Comparison of ENCODE assay signal across 14 mouse cellular contexts in the genomic region with DNA sequence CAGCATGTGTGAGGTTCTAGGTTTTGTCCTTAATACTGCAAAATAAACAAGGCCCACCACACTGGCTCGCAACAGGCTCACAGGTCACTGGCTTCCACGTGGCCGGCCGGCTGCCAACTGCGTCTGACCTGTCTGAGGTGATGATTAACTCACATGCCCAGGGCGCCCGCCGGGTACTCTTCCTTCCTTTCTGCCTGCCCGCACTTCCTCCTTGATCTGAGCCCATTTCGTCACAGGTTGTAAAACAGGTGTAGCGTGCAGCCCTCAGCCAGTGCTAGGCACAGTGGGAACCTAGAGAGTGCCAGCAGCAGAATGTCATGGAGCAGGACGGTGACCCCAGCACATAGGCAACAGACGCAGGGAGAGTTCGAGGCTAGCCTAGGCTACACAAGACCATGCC. TPM values are rescaled to one million over a fixed set of nuclear protein-coding genes. Genes with fewer than 3 reads are reported as not detected.
DNase-seq lines count a peak whose midpoint lies in the region; ATAC-seq and TF ChIP-seq lines count a peak whose summit lies in the region.
"Had no signal": no experiment of that assay in that cellular context is flagged by ENCODE, and none has a peak within 500 bp of the region (broad histone marks: within the 10 kb centered on the region; RNA-seq: fewer than 3 reads in every experiment).

No protein-coding gene starts in this region.

- H3K27ac ChIP-seq in kidney, embryonic 14.5 days (ENCODE audit: low read depth, low read length), result no peak overlapping the region
- no peak overlapping the region for H3K27ac ChIP-seq in lung, embryonic 16.5 days (ENCODE audit: low read length)
- H3K27ac ChIP-seq in midbrain, embryonic 13.5 days, result no peak overlapping the region
- H3K27ac ChIP-seq: embryonic facial prominence, embryonic 12.5 days; heart, embryonic 10.5 days; hindbrain, embryonic 13.5 days; lung, embryonic 15.5 days had no signal

- POLR2A ChIA-PET in Patski (lab: Charles Lee), result no interaction called here

- ATAC-seq in Patski, result peak; percentile 60
- ATAC-seq in kidney, embryonic 14.5 days (ENCODE audit: low FRiP score, low TSS enrichment), result peak; percentile 56
- ATAC-seq in lung, embryonic 16.5 days (ENCODE audit: low read depth), result peak; percentile 51; the same call in 1 of the 2 replicates
- ATAC-seq in midbrain, embryonic 13.5 days, result no peak
- no peak for ATAC-seq in erythroblast, adult 5-6 weeks (replicated peaks; ENCODE audit: low FRiP score, poor library complexity, severe bottlenecking)
- ATAC-seq: forebrain, embryonic 16.5 days had no signal

- in situ Hi-C loops in Patski (cut with MboI; ENCODE audit: low pct_unique_long_range_greater_than_20kb), result no loop called here

- no peak overlapping the region for H3K4me3 ChIP-seq in kidney, embryonic 14.5 days (ENCODE audit: low read length)
- H3K4me3 ChIP-seq in lung, embryonic 16.5 days (ENCODE audit: low read length), result no peak overlapping the region
- no peak overlapping the region for H3K4me3 ChIP-seq in midbrain, embryonic 13.5 days (replicated peaks)
- H3K4me3 ChIP-seq: embryonic facial prominence, embryonic 12.5 days; heart, embryonic 10.5 days; hindbrain, embryonic 13.5 days; lung, embryonic 15.5 days had no signal

- DNase-seq in Patski (ENCODE audit: low read depth, low spot score), result no peak
- peak; percentile 59 to 77 for DNase-seq in cerebellum, postnatal 25 days
- no peak for DNase-seq in adrenal gland, adult (ENCODE audit: inconsistent age in 2 of 2, low spot score in 1 of 2)
- DNase-seq in layer of hippocampus, adult 18-20 months (ENCODE audit: low spot score in 2 of 2), result no peak

- no peak overlapping the region for H3K9ac ChIP-seq in kidney, embryonic 14.5 days (ENCODE audit: low read depth, low read length)
- no peak overlapping the region for H3K9ac ChIP-seq in lung, embryonic 16.5 days (ENCODE audit: low read length)
- no peak overlapping the region for H3K9ac ChIP-seq in midbrain, embryonic 13.5 days (replicated peaks)
- H3K9ac ChIP-seq: embryonic facial prominence, embryonic 12.5 days; hindbrain, embryonic 13.5 days; lung, embryonic 15.5 days had no signal

- TF ChIP-seq CTCF in Patski (IDR thresholded peaks at IDR 0.05), result no peak

- no peak overlapping the region for H3K4me2 ChIP-seq in kidney, embryonic 14.5 days (replicated peaks; ENCODE audit: low read depth, low read length)
- H3K4me2 ChIP-seq in lung, embryonic 16.5 days (ENCODE audit: low read depth, low read length), result no peak overlapping the region
- no peak overlapping the region for H3K4me2 ChIP-seq in midbrain, embryonic 13.5 days (replicated peaks)
- H3K4me2 ChIP-seq: embryonic facial prominence, embryonic 12.5 days; hindbrain, embryonic 13.5 days; lung, embryonic 15.5 days had no signal

- H3K4me1 ChIP-seq in kidney, embryonic 14.5 days (ENCODE audit: control insufficient read depth, insufficient read depth, low read length), result peaks cover 5% of the 10 kb centered on the region; the same call in 1 of the 2 replicates
- H3K4me1 ChIP-seq in lung, embryonic 16.5 days (replicated peaks; ENCODE audit: control insufficient read depth, insufficient read depth, low read length), result no peaks in the 10 kb centered on the region
- peaks cover 29% of the 10 kb centered on the region for H3K4me1 ChIP-seq in midbrain, embryonic 13.5 days (replicated peaks)
- H3K4me1 ChIP-seq: lung, embryonic 15.5 days had no signal

- no peaks in the 10 kb centered on the region for H3K27me3 ChIP-seq in Patski
- no peaks in the 10 kb centered on the region for H3K27me3 ChIP-seq in kidney, embryonic 14.5 days (ENCODE audit: control insufficient read depth, insufficient read depth, low read length)
- H3K27me3 ChIP-seq in lung, embryonic 16.5 days (ENCODE audit: control insufficient read depth, insufficient read depth, low read depth, low read length), result no peaks in the 10 kb centered on the region
- no peaks in the 10 kb centered on the region for H3K27me3 ChIP-seq in midbrain, embryonic 13.5 days
- H3K27me3 ChIP-seq: embryonic facial prominence, embryonic 12.5 days; hindbrain, embryonic 13.5 days; lung, embryonic 15.5 days had no signal

- WGBS in kidney, embryonic 14.5 days, result 48% methylated on average over 14 of the region's 14 CpGs
- WGBS in lung, embryonic 16.5 days, result 57% methylated on average over 14 of the region's 14 CpGs
- 94% methylated on average over 14 of the region's 14 CpGs for WGBS in midbrain, embryonic 13.5 days

- CTCF ChIA-PET in Patski (lab: Charles Lee), result no interaction called here

- no peaks in the 10 kb centered on the region; the same call in 1 of the 2 replicates for H3K9me3 ChIP-seq in kidney, embryonic 14.5 days (ENCODE audit: control insufficient read depth, low read length)
- no peaks in the 10 kb centered on the region for H3K9me3 ChIP-seq in lung, embryonic 16.5 days (ENCODE audit: control insufficient read depth, low read length)
- H3K9me3 ChIP-seq in midbrain, embryonic 13.5 days, result no peaks in the 10 kb centered on the region
- H3K9me3 ChIP-seq: embryonic facial prominence, embryonic 12.5 days; heart, embryonic 10.5 days; hindbrain, embryonic 13.5 days; lung, embryonic 15.5 days had no signal

- no peaks in the 10 kb centered on the region for H3K36me3 ChIP-seq in kidney, embryonic 14.5 days (ENCODE audit: control insufficient read depth, insufficient read depth, low read length)
- no peaks in the 10 kb centered on the region for H3K36me3 ChIP-seq in lung, embryonic 16.5 days (ENCODE audit: control insufficient read depth, insufficient read depth, low read length)
- peaks cover 13% of the 10 kb centered on the region; the same call in 1 of the 2 replicates for H3K36me3 ChIP-seq in midbrain, embryonic 13.5 days
- H3K36me3 ChIP-seq: embryonic facial prominence, embryonic 12.5 days; heart, embryonic 10.5 days; lung, embryonic 15.5 days had no signal

RNA-seq across cellular contexts. Expression of gene Atp9a, which starts 20.9 kb away (rescaled TPM):
- polyA plus RNA-seq in Patski (2021), result 29.5 TPM
- 4.6 and 8.0 TPM in 2 replicates for polyA plus RNA-seq in kidney, embryonic 14.5 days (2014; fragmentation: Nextera tagmentation; extraction: Ambion mirVana)
- polyA plus RNA-seq in lung, embryonic 16.5 days (2015; fragmentation: Nextera tagmentation; extraction: Ambion mirVana), result 12.2 and 13.8 TPM in 2 replicates
- polyA plus RNA-seq in midbrain, embryonic 13.5 days (2015; fragmentation: Nextera tagmentation; extraction: Ambion mirVana), result 61.1 and 63.6 TPM in 2 replicates
- not detected in 2 replicates for total RNA-seq in erythroblast, adult 5-6 weeks (2015; ENCODE audit: low replicate concordance)
- not detected in 2 replicates for total RNA-seq in erythroblast, adult 5-6 weeks (2017; ENCODE audit: low replicate concordance)
- 100 to 1,000 TPM; 366 to 370 TPM for total RNA-seq in layer of hippocampus, adult 18-20 months (2021)

RNA-seq across cellular contexts. Expression of gene Sall4, which starts 46.4 kb away (rescaled TPM):
- polyA plus RNA-seq in Patski (2021), result not detected
- polyA plus RNA-seq in kidney, embryonic 14.5 days (2014; fragmentation: Nextera tagmentation; extraction: Ambion mirVana), result 0.16 and 0.65 TPM in 2 replicates
- polyA plus RNA-seq in lung, embryonic 16.5 days (2015; fragmentation: Nextera tagmentation; extraction: Ambion mirVana), result 0.41 TPM in 1 of 2 replicates, not detected in the other
- 2.2 and 5.5 TPM in 2 replicates for polyA plus RNA-seq in midbrain, embryonic 13.5 days (2015; fragmentation: Nextera tagmentation; extraction: Ambion mirVana)
- not detected in 2 replicates for total RNA-seq in erythroblast, adult 5-6 weeks (2015; ENCODE audit: low replicate concordance)
- total RNA-seq in erythroblast, adult 5-6 weeks (2017; ENCODE audit: low replicate concordance), result not detected in 2 replicates
- 1 to 10 TPM in 1 of 2 experiments, under 1 TPM in 1; 0.96 to 1.2 TPM for total RNA-seq in layer of hippocampus, adult 18-20 months (2021)
- total RNA-seq: left cerebral cortex, postnatal 14 days had no signal

Comparison
In these comparisons a context has a peak if more than half of its experiments do, and no peak if none do; other contexts are left out.
1. ATAC-seq: peak in Patski (single experiment), kidney, embryonic 14.5 days (single experiment) and lung, embryonic 16.5 days (single experiment); none in midbrain, embryonic 13.5 days (single experiment) and erythroblast, adult 5-6 weeks (single experiment).
2. DNase-seq: peak in cerebellum, postnatal 25 days (2 of 2); none in Patski (single experiment), adrenal gland, adult (0 of 2) and layer of hippocampus, adult 18-20 months (0 of 2).